Mouse (Mus musculus) small intestine, adult 2 months (tissue): ENCODE measurements around the gene Scd4.

ENCODE experiments used
- CTCF ChIP-seq: fragments of 200-500 bp; IDR thresholded peaks from 2 replicates; pipeline ENCODE4 v1.5.1; 2012; ENCODE audit warnings: low read depth, mild to moderate bottlenecking, control low read depth, inconsistent platforms, low read length, moderate library complexity, mixed read lengths; ENCODE audit not compliant: insufficient replicate concordance, insufficient read length; ENCODE audit errors: extremely low read depth
- POLR2A ChIP-seq: fragments of 200-500 bp; IDR thresholded peaks from 2 replicates; pipeline ENCODE4 v1.6.1; 2012; ENCODE audit warnings: low read depth, mild to moderate bottlenecking, control low read depth, inconsistent platforms, low read length, moderate library complexity

- TF ChIP-seq POLR2A (no peak), CTCF (no peak)
Observed at GRCm38 (mm10) chr19:44306171-44306570, 26.7 kb upstream of the Scd4 start.
